Mouse (Mus musculus) embryonic facial prominence, embryonic 12.5 days (tissue): ENCODE data around the gene Atp1a2. TPM values are rescaled to one million over a fixed set of nuclear protein-coding genes. Genes with fewer than 3 reads are reported as not detected.

Source experiments
- ATAC-seq: fragments of 200-750 bp; cut with Nextera tagmentation; 2 replicates; pipeline ENCODE4 v1.8.0; 2017; ENCODE audit not compliant: insufficient number of reproducible peaks, insufficient read depth, low FRiP score, low TSS enrichment
- H3K27ac ChIP-seq: fragments of 300-500 bp; sonication (generic); 2 replicates; pipeline ENCODE4 v1.5.1; 2016; ENCODE audit warnings: mild to moderate bottlenecking
- H3K27me3 ChIP-seq: fragments of 300-500 bp; sonication (generic); 2 replicates; pipeline ENCODE4 v1.6.1; 2016; ENCODE audit warnings: mild to moderate bottlenecking, moderate library complexity
- H3K36me3 ChIP-seq: fragments of 300-500 bp; sonication (generic); 2 replicates; pipeline ENCODE4 v1.6.1; 2016; ENCODE audit warnings: mild to moderate bottlenecking
- H3K4me1 ChIP-seq: fragments of 300-500 bp; sonication (generic); 2 replicates; pipeline ENCODE4 v1.6.1; 2016
- H3K4me2 ChIP-seq: fragments of 300-500 bp; sonication (generic); replicated peaks from 2 replicates; pipeline ENCODE4 v1.6.1; 2016; ENCODE audit warnings: mild to moderate bottlenecking, moderate library complexity
- H3K4me3 ChIP-seq: fragments of 300-500 bp; sonication (generic); 2 replicates; pipeline ENCODE4 v1.5.1; 2016; ENCODE audit warnings: mild to moderate bottlenecking
- H3K9ac ChIP-seq: fragments of 300-500 bp; sonication (generic); 2 replicates; pipeline ENCODE4 v1.6.1; 2016; ENCODE audit warnings: mild to moderate bottlenecking, moderate library complexity
- H3K9me3 ChIP-seq: fragments of 300-500 bp; sonication (generic); 2 replicates; pipeline ENCODE4 v1.6.1; 2016; ENCODE audit warnings: mild to moderate bottlenecking, moderate library complexity
- WGBS: fragments of 180-500 bp; shearing (Covaris S2); methylation state at CpG from one replicate; pipeline ENCODE4 v1.1.7; 2016; 5-methylcytosine and 5-hydroxymethylcytosine counted together
- polyA plus RNA-seq: library from polyadenylated mRNA; unstranded; fragments of >200 nt; fragmentation: Nextera tagmentation; extraction: Ambion mirVana; gene quantifications from 2 replicates; pipeline ENCODE4 v1.2.1, GENCODE M21; 2016

Gene Atp1a2
- polyA plus RNA-seq: 4.5 and 4.7 TPM in 2 replicates

DNA sequence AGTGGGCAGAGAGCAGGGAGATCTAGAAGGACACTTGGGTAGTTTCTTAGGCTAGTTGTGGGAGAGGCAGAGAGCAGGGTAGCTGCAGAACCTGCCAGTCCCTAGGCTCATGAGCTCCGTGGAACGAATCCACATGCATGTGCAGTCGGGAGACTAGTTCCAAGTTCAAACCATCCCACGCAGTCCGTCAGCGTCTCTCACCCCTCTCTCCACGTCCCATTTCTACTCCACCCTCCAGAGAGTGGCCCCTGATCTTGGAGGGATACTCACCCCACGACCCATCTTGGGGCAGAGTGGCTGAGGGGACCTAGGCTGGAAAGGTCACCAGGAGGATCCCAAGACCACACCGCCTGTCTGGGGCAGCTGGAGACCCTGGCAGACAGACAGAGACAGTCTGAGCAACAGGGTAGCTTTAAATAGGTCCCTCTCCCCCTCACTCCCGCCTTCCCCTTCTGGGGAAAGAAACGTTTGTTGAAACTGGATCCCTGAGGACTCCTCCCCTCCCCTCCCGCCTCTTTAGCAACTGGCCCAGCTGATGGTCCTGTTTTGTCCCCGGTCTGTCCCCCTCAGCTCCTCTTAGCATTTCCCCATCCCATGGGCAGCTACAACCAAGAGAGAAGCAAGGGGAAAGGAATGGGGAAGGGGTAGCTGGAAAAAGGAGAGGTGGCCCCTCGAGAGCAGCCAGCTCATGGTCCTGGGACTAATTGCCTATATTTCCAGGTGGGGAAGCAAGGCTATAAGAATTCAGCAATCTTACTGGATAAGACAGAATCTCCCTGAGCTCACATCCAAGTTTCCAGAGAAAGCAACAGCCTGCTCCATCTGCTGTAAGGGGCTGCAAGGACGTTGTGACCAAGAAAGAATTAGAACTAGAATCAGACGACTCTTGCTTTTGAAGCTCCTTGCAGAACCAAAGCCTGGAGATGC is at the start of gene Atp1a2:
Gene Atp1a2 (minus strand): TSS at position 454 of the 927 bp plus-strand sequence.
- Histone ChIP-seq H3K27ac (peak within 1 kb of the TSS; percentile 55), H3K27me3 (no peaks in the 10 kb centered on the region), H3K4me1 (peaks cover 53% of the 10 kb centered on the region), H3K9ac (0 out of 2 replicates have a peak within 1 kb of the TSS, but pooled peaks have one; percentile 11), H3K36me3 (no peaks in the 10 kb centered on the region), H3K9me3 (no peaks in the 10 kb centered on the region), H3K4me3 (peak within 1 kb of the TSS; percentile 9), H3K4me2 (peak within 1 kb of the TSS; percentile 33)
- 0 out of 2 replicates have a peak, but pooled peaks have one; percentile 25 for ATAC-seq
- WGBS: 7% methylated on average over 16 of the region's 16 CpGs

- Histone ChIP-seq H3K36me3 (no peaks in the 10 kb centered on the region), H3K4me2 (no peak overlapping the region), H3K4me3 (no peak overlapping the region), H3K27me3 (peaks cover 33% of the 10 kb centered on the region), H3K27ac (no peak overlapping the region), H3K9me3 (no peaks in the 10 kb centered on the region), H3K4me1 (0 out of 2 replicates have a peak, but pooled peaks cover 11% of the 10 kb centered on the region), H3K9ac (no peak overlapping the region)
- ATAC-seq: no peak
- whole genome bisulfite sequencing: 85% methylated on average over 12 of the region's 12 CpGs
Observed at GRCm38 (mm10) chr1:172347382-172347781, 49.5 kb upstream of the Atp1a2 start.

GRCm38 (mm10) chr1:172346707-172347106 is 48.8 kb upstream of the Atp1a2 start:
- Histone ChIP-seq H3K4me2 (no peak overlapping the region), H3K4me3 (no peak overlapping the region), H3K4me1 (0 out of 2 replicates have a peak, but pooled peaks cover 11% of the 10 kb centered on the region), H3K27ac (no peak overlapping the region), H3K9ac (no peak overlapping the region), H3K9me3 (no peaks in the 10 kb centered on the region), H3K27me3 (peaks cover 39% of the 10 kb centered on the region), H3K36me3 (no peaks in the 10 kb centered on the region)
- WGBS: 84% methylated on average over 10 of the region's 10 CpGs
- no peak for ATAC-seq

DNA sequence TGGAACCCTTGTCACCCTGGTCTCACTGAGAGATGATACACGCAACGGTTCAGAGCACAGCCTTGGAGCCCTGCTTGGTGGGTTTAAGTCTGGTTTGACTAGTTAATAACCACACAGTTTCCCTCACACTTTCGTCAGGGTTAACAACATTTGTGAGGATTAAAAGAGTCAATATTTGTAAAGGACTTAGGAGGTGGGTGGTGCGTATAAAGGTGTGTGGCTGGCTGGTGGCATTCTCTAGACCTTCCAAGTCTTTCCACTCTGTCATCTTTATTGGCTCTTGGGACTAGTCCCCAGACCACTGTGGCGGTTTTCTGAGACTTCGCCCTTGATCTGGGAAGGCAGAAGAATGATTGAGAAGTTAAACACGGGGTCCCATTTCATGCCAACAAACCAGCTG is 47.0 kb upstream of the Atp1a2 start:
- no peak overlapping the region for H3K27ac ChIP-seq
- peaks cover 43% of the 10 kb centered on the region for H3K27me3 ChIP-seq
- H3K4me1 ChIP-seq: 0 out of 2 replicates have a peak, but pooled peaks cover 2% of the 10 kb centered on the region
- ATAC-seq: no peak
- H3K4me2 ChIP-seq: no peak overlapping the region
- H3K9me3 ChIP-seq: no peaks in the 10 kb centered on the region
- no peaks in the 10 kb centered on the region for H3K36me3 ChIP-seq
- H3K4me3 ChIP-seq: no peak overlapping the region
- H3K9ac ChIP-seq: no peak overlapping the region
- 80% methylated on average over 7 of the region's 7 CpGs for WGBS

- Histone ChIP-seq H3K9ac (no peak overlapping the region), H3K27me3 (peaks cover 42% of the 10 kb centered on the region), H3K4me3 (no peak overlapping the region), H3K4me2 (no peak overlapping the region), H3K36me3 (no peaks in the 10 kb centered on the region), H3K27ac (no peak overlapping the region), H3K4me1 (no peaks in the 10 kb centered on the region), H3K9me3 (no peaks in the 10 kb centered on the region)
- no peak for ATAC-seq
- 69% methylated on average over 3 of the region's 3 CpGs for WGBS
Observed at GRCm38 (mm10) chr1:172343914-172344313, 46.0 kb upstream of the Atp1a2 start.

- no peak for ATAC-seq
- peaks cover 43% of the 10 kb centered on the region for H3K27me3 ChIP-seq
Observed at GRCm38 (mm10) chr1:172342729-172343128, 44.9 kb upstream of the Atp1a2 start.

DNA sequence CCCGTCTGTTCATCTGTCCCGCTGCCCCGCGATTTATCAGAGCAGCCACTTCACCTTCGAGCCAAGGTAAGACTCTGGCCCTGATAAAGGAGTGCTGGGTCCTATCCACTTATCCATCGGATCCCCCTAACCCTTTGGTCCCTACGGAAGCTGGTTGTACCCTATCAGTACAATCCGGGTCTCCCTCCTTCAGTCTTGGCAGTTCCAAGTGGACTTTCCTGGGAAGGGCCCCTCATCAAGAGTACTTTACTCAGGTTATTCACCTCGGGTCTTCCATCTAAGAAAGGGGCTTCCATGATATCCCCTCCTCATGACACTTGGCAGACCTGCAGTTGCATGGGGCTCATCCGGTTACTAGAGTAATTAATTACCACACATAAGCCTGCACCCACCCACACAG is 43.5 kb upstream of the Atp1a2 start:
- no peak overlapping the region for H3K9ac ChIP-seq
- peak overlapping the region; percentile 65 for H3K4me2 ChIP-seq
- 18% methylated on average over 10 of the region's 10 CpGs for WGBS
- H3K36me3 ChIP-seq: no peaks in the 10 kb centered on the region
- H3K4me1 ChIP-seq: no peaks in the 10 kb centered on the region
- H3K27me3 ChIP-seq: peaks cover 43% of the 10 kb centered on the region
- H3K27ac ChIP-seq: no peak overlapping the region
- no peaks in the 10 kb centered on the region for H3K9me3 ChIP-seq
- peak overlapping the region; percentile 41 for H3K4me3 ChIP-seq
- no peak for ATAC-seq

More at GRCm38 (mm10) chr1:172342729-172343128, 44.9 kb upstream of the Atp1a2 start:
- no peaks in the 10 kb centered on the region for H3K36me3 ChIP-seq
- no peak overlapping the region for H3K9ac ChIP-seq
- no peak overlapping the region for H3K4me3 ChIP-seq
- H3K4me1 ChIP-seq: no peaks in the 10 kb centered on the region
- 77% methylated on average over 3 of the region's 3 CpGs for WGBS
- H3K9me3 ChIP-seq: no peaks in the 10 kb centered on the region
- H3K27ac ChIP-seq: no peak overlapping the region
- H3K4me2 ChIP-seq: no peak overlapping the region

- 3% methylated on average over 38 of the region's 38 CpGs for WGBS
- no peaks in the 10 kb centered on the region for H3K4me1 ChIP-seq
- ATAC-seq: peak; percentile 78
- H3K9ac ChIP-seq: no peak within 1 kb of the TSS
- no peaks in the 10 kb centered on the region for H3K9me3 ChIP-seq
- peak within 1 kb of the TSS; percentile 41 for H3K4me3 ChIP-seq
- peaks cover 43% of the 10 kb centered on the region for H3K27me3 ChIP-seq
- peak within 1 kb of the TSS; percentile 65 for H3K4me2 ChIP-seq
- no peaks in the 10 kb centered on the region for H3K36me3 ChIP-seq
- H3K27ac ChIP-seq: no peak within 1 kb of the TSS
Observed at GRCm38 (mm10) chr1:172340729-172341321, 43.0 kb upstream of the Atp1a2 start, which contains the start of gene Kcnj10. TSS of gene Kcnj10 (plus strand) at chr1:172341210.

DNA sequence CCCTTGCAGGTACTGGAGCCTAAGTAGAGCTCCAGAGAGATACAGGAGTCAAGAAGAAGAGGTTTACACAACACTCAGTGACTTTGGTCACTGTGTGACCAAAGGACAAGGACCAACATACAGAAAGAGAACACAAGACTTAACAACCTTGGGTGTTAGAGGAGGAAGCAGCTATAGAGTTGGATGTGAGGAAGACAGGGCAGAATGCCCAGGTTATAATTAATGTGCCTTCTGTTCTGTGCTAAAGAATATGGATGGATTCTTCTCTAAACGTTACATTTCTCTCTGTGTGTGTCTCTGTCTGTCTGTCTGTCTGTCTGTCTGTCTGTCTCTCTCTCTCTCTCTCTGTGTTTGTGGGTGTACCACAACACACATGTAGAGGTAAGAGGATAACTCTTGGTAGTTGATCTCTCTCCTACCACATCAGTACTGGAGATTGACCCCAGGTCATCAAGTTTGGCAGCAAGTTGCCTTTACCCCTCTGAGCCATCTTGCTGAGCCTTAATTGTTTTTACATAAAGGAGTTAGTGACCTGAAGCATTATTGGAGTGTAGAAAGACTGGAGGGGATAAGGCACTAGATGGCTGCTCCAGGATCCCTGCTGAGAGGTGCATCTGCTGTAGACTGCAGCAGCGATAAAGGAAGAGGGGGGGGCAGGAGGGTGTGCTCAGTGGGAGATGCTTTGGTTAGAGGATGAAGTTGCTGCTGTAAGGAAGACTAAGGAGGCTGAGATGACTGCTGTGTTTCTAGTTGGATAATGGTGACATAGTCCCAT is 39.7 kb upstream of the Atp1a2 start:
- no peaks in the 10 kb centered on the region for H3K36me3 ChIP-seq
- no peak for ATAC-seq
- WGBS: 32% methylated on average over 2 of the region's 2 CpGs
- no peak overlapping the region for H3K9ac ChIP-seq
- no peak overlapping the region for H3K4me3 ChIP-seq
- peaks cover 47% of the 10 kb centered on the region for H3K27me3 ChIP-seq
- no peak overlapping the region for H3K4me2 ChIP-seq
- H3K4me1 ChIP-seq: no peaks in the 10 kb centered on the region
- no peaks in the 10 kb centered on the region for H3K9me3 ChIP-seq
- no peak overlapping the region for H3K27ac ChIP-seq

GRCm38 (mm10) chr1:172335804-172336203 is 37.9 kb upstream of the Atp1a2 start:
- Histone ChIP-seq H3K4me2 (no peak overlapping the region), H3K27me3 (peaks cover 33% of the 10 kb centered on the region), H3K4me3 (no peak overlapping the region), H3K9me3 (no peaks in the 10 kb centered on the region), H3K4me1 (no peaks in the 10 kb centered on the region), H3K9ac (no peak overlapping the region), H3K36me3 (no peaks in the 10 kb centered on the region), H3K27ac (no peak overlapping the region)
- WGBS: 75% methylated on average over 15 of the region's 15 CpGs
- ATAC-seq: no peak

GRCm38 (mm10) chr1:172333512-172333911 is 35.6 kb upstream of the Atp1a2 start:
- Histone ChIP-seq H3K36me3 (no peaks in the 10 kb centered on the region), H3K4me2 (no peak overlapping the region), H3K4me1 (no peaks in the 10 kb centered on the region), H3K9ac (no peak overlapping the region), H3K27me3 (peaks cover 34% of the 10 kb centered on the region), H3K27ac (no peak overlapping the region), H3K9me3 (no peaks in the 10 kb centered on the region), H3K4me3 (no peak overlapping the region)
- WGBS: 27% methylated on average over 3 of the region's 3 CpGs
- ATAC-seq: no peak
